Mouse (Mus musculus) layer of hippocampus, postnatal 14 days (tissue): ENCODE measurements at regions not wholly inside any gene's neighbourhood (a gene's known extent, or its start where the extent isn't known, plus 50 kb on each side); places are given as distances from the start of the nearest gene placed in this dataset.
"Not testable (repeated sequence)": the region's sequence is repeated elsewhere in the genome, so short reads cannot be mapped to it uniquely, and the experiment has no call there.

Experiments
- DNase-seq, 2 experiments: peaks; one replicate each; pipeline ENCODE4 v3.0.0; 2021 to 2022; ENCODE audit warnings: low spot score in 2 of 2, mixed read lengths in 1 of 2

- no peak for DNase-seq
These were observed 85.3 kb upstream of the Cpsf6 start for GRCm38 (mm10) chr10:117465058-117465660.

DNA sequence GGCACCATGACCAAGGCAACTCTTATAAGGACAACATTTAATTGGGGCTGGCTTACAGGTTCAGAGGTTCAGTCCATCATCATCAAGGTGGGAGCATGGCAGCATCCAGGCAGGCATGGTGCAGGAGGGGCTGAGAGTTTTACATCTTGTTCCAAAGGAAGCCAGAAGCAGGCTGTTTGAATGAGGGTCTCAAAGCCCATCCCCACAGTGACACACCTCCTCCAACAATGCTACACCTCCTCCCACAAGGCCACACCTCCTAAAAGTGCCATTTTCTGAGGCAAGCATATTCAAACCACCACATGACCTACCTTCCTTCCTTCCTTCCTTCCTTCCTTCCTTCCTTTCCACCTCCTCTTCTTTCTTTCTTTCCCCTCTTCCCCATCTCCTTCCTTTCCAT is 84.5 kb upstream of the Cpsf6 start:
- not testable (repeated sequence) for DNase-seq

GRCm38 (mm10) chr10:117463636-117464035 is 83.8 kb upstream of the Cpsf6 start:
- DNase-seq = no peak

DNA sequence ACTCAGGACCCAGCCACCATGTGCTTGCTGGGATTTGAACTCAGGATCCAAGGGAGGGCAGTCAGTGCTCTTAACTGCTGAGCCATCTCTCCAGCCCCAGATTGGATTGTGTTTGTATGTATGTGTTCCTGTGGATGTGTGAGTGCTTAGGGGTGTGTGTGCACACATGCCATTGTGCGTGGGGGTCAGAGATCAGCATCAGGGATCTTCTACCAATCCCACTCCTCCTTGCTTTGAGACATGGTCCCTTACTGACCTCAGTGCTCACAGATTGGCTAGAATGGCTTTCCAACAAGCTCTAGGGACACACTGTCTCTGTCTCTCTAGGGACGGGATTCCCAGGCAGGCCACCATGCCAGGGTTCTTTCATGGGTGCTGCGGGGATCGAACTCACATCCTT is 83.1 kb upstream of the Cpsf6 start:
- no peak for DNase-seq

DNA sequence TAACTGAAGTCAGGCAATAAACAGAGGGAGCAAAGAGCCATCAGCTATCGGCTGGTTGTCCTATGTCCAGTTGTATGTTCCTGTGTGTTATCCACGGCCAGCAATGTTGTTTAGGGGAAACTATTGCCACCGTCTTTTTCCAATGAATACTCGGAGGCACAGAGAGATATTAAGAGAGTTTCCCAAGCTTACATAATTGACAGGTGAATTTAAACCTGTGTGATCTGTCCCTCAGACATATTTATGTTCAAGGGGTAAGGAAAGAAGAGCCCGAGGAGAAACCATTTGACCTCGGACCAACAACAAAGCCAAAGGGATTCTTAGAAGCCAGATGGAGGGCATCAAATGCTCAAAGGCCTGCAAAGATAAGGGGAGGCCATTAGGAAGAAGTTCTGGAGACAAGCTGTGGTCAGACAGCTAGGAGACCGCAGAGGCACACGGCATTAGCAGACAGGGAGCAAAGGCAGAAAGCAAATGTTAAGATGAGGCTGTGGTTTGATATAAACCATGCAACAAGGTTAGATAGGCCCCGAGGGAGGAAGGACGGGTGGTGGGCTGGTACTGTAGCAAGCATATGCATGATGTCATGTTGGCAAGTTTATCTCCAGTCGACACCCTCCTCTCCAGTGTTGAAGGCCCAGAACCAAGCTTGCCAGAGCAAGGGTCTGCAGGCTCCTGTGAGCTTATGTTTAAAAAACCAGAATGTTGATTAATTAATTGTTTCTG is 82.1 kb upstream of the Cpsf6 start:
- no peak for DNase-seq

DNA sequence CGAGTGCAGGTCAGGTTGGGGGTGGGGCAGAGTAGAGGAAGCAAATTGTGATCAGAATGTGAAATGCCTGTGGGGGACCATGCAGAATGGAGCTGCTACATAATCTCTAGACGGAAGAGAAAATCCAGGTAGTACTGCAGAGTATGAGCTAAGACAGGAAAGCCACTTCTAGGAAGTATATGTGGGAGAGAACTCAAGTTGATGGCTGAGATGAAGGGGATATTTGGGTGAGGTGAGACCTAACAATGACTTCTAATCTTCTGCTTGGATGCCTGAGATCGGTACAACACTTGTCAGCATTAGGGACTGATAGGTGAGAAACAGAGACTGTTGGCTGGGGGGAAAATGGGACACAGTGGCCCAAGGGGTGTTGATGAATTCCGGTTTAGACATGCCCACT is 81.4 kb upstream of the Cpsf6 start:
- no peak for DNase-seq

DNA sequence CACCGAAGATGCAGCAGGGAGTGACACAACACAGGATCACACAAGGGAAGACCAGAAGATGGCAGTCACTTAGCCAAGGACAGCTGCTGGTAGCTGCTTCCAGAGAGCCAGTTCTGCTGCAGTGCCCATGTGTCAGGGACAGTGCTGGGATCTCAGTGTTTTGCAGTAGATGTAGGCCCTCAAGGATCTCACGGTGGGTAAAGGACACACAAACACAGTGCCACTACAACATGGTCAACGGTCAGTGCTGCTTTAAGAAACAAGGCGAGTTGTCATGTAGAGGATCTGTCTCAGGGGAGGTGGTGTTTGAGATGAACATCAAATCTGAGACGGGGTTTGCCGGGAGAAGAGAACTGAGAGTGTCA is 80.5 kb upstream of the Cpsf6 start:
- no peak for DNase-seq

DNA sequence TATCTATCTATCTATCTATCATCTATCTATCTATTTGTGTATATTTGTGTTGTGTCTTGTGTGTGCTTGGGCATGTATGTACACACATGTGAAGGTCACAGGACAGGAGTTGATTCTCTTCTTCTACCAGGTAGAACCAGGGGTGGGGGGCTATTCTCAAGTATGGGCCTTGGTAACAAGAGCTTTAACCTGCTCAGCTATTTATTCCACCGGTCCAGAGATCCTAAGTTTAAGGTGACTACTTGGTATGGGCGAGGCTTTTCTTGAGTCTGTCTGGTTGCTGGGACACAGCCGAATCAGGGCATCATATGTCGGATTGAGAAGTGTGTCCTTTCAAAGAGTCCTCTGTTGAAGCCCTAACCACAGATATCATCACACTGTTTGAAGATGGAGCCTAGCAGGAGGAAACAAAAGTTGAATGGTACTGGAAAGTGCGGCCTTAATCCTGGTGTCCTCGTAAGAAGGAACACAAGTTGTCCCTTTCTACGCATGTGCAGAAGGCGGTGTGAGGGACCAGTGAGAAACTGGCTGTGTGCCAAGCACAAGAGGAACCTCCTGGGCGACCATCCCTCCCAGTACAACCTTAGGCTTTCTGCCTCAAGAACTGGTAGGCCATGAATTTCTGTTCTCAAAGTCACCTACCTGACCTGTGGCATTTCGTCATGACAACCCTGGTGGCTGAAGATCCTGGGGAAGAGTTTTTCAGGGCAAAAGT is 80.0 kb upstream of the Cpsf6 start:
- no peak for DNase-seq

DNA sequence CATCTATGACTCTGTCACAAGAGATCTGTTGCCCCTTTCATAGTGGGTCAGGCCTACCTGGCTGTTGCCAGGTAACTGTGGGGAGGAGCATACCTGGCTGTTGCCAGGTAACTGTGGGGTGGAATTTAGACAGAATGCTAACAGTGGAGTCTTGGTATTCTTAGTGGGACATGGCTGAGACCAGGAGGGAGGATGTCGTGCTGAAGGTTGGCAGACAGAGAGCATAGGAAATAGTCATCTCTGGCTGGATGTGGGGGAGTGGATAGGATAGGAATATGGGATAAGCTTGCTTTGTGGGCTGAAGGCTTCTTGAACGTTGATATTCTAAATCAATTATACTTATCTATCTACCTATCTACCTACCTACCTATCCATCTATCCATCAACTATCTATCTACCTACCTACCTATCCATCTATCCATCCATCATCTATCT is 79.2 kb upstream of the Cpsf6 start:
- no peak for DNase-seq

DNA sequence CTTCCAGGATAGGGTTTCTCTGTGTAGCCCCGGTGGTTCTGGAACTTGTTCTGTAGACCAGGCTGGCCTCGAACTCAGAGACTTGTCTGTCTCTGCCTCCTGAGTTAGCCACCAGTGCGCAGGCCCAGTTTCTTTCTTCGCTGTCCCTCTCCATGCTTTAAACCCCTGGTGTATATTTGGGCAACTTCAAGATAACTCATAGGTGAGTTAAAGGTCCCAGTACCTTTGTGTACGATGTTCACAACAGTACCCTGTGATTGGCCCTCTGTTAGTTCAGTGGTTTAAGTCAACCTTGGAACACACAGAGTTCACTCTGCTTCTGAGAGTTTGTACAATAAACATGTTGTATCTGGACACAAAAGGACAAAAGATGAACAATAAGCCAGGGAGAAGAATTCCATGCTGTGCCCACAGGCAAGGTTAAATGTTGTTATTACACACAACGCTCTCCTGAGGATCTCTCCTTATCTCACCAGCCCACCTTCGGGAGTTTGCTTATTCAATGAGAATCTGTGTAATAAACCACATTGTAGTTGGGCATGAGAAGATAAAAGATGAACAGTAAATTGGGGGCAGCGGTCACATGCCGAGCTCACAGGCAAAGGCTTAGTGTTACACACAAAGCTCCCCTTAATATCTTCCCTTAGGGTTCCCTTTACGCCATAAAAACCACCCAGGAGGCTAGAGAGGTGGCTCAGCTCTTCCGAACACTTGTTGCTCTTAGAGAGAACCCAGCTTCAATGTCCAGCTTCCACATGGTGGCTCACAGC is 78.6 kb upstream of the Cpsf6 start:
- DNase-seq = no peak

DNA sequence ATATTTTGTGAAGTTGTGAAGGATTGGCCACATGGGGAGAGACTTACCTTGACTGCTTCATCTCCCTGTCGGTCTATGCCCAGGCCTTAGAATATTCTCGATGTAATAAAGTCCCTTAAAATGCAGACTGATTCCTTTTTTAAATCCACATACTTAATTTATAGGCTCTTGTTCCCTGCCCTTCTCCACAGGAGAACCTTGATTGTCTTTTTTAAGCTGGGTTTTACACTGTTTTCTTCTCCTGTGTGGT is 77.8 kb upstream of the Cpsf6 start:
- DNase-seq = no peak

DNA sequence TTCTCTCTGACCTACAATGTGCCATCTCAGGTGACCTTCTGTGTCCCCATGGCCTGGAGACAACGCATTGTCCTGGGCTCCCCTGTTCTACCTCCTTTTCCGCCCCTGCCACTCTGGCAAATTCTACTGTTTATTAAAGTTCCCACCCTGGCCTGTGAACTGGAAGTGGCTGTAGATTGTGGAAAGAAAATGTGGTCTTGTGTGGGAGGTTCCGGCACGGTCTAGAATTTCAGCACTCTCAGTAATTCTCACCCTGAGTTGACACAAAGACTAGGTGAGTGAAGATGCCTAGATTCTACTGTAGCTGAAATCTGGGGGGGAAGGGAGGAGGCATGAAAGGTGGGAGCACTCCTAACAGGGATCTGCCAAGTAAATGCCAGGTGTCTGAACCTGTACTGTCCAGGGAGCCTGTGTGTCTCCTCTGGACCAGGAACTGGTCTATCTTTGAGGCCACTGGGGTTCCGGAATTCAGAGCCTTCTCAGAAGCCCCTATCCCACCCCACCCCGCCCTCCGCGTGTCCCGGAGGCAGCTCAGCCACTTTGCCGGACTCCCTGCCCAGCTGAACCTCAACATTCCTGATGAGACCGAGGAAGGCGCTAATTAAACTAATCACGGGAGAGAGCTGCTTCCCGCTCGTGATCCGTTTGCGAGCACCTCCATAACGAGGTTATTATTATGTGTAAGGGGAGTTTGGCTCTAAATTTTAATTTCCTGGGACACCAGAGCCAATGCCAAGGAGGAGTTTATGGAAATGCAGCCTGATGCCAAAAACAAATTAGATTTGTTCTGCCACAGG is 77.3 kb upstream of the Cpsf6 start:
- no peak for DNase-seq

DNA sequence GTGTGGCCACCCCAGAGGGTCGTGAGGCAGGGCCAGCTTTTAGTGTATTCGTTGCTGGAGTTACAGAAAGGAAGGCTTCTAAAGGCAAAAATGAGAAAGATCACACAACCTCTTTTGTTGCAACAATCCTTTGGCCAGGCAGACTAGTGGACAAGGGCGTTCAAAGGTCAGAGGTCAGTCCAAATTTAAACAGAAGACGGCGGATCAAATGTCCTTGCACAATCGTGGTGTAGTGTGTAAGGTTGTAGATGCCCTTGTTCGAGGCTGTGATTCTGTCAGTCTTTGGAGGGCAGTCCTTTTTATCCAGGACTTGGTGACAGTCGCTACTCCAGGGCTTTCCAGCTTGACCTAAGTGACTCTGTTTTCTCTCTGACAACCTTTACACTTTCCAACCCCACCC is 76.6 kb upstream of the Cpsf6 start:
- DNase-seq = no peak

DNA sequence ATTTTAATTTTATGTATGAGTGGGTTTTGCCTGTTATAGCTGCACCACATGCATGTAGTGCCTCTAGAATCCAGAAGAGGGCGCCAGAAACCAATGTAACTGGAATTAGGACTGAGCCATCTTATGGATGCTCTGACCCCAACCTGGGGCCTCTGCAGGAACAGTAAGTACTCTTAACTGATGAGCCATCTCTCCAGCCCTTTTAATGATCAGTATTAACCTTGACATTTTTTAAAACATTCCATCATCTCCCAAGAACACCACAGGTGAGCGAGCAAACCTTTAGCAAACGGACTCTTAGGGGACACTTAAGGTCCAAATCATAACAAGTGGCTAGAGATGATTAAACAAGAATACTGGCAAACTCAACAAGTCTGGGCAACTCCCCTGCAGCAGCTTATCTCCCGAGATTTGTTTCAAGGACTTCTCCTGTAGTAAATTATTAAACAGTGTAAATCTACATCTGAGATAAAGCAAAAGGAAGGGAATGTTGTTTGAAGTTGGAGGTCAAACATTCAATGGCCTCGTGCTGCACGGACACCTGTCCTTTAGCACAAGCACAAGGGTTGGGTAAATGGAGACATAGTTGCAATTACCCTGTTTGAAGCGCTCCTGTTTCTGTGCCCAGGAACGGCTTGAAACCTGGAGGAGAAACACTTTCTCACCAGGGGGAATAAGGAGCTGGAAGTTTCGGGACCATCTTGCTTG is 75.9 kb upstream of the Cpsf6 start:
- DNase-seq = peak in 1 of 2 experiments; percentile 53

DNA sequence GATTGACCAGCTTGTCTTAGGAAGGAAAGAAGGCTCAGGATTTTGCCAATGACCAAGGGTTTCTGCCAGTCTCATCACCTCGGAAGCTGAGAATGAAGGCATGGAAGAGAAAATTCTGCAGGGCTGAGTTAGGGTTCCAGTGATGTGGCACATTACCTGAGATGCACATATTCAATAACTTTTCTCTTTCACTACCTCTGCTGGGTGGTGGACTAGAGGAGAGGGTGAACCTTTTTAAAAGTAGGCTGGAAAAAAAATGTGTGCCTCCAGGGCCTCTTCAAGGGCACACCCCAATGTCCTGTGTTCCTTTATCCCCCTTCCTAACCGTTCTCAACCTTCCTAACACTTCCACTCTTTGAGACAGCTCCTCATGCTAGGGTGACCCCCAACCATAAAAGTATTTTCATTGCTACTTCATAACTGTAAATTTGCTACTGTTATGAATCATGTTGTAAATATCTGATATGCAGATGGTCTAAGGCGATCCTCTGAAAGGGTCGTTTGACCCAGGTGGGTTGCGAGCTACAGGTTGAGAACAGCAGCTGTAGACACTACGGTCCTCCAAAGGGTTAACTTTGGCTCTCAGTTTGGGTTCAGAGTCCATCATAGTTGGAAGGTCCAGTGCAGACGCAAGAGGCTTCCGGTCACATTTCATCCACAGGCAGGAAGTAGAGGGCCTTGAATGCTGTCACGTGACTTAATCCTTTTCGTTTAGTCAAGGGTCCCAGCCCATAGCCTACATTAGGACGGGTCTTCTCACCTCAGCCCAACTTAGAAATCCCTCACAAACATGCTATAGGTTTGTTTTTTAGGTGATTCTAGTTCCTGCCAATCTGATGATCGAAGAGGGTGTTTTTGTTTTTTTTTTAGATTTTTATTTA is 75.1 kb upstream of the Cpsf6 start:
- no peak for DNase-seq

- DNase-seq = no peak
These were observed 74.3 kb upstream of the Cpsf6 start for GRCm38 (mm10) chr10:117454171-117454500.

DNA sequence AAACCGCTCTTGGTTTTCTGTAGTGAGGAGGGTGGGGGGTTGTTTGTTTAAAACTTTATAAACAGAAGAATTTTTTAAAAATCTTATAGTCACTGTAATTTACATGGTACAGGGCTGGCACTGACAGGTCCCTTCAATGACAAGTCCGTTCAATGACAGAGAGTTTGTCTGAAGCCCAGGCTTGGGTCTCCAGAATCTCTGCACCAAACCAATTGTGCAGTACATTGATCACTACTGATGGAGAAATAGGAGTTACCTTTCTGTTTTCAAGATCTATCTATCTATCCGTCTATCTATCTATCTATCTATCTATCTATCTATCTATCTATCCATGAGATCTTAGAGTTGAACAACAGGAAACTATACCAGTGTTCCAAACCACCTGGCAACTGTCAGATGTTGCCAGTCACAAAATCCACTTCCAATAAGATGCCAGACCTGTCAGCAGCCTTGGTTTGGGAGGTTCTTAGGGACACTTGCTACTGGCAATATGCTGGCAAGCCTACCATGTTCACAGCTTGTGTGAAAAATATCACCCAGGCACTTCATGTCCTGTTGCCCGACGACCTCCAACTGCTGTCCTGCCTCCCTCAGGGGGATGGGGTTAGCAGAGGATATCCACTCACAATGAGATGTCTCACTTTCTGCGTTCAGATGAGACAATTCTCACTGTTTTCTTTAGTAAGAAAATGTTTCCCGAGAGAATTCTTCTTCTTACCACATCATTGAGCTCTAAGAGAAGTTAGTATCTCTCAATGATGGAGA is 73.8 kb upstream of the Cpsf6 start:
- no peak for DNase-seq

DNA sequence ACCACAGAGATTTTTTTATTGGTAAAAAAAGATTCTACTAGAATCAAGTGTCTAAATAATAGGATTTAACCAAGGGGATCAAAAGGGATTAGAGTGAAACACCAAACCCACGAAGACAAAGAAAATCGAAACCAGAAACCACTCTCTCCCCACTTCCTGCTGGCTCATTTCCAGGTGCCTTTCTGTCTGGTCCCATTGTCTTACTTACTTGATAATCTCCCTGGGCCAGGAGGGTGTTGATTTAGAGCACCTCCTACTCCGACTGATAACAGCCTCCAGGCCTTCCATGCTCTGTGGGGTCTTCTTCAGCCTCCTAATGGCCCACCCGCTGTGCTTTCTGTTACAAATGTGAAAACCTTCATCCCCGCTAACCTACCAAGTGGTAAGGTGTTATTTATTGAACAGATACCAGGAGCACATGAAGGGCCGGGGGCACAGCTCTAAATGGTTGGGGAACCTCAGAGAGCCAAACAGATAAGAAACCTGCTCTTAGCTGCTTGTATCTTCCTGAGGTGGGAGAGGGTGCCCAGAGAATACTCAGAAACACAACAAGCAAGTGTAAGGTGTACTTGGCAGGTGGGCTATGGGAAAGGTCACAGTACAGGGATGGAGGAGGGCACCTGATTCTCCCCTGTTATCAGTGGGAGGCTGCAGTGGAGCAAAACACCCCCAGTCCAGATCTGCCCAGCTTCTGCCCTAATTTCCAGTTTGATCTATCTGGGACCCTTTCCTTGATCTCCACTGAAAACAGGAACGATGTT is 72.6 kb upstream of the Cpsf6 start:
- DNase-seq = no peak
